Mouse (Mus musculus): ENCODE results near the gene Ppm1f. TPM values are rescaled to one million over a fixed set of nuclear protein-coding genes. Genes with fewer than 3 reads are reported as not detected.

Ppm1f gene
- total and polyA plus RNA-seq, 3 experiments, result 37.7 to 47.5 (median 43.2) TPM

- Histone ChIP-seq H3K27me3 (replicated peaks) (peaks cover 18% of the 10 kb centered on the region), H3K4me2 (ENCODE audit: insufficient read depth, low read depth, poor library complexity, severe bottlenecking) (no peak overlapping the region), H3K9ac (ENCODE audit: insufficient read depth, low read depth) (no peak overlapping the region), H3K4me3 (replicated peaks in 1 of 3; ENCODE audit: low read depth in 2 of 3, low read length in 2 of 3, poor library complexity in 1 of 3) (no peak overlapping the region), H3K36me3 (replicated peaks in 1 of 2; ENCODE audit: control insufficient read depth in 1 of 2, insufficient read depth in 1 of 2, low read length in 1 of 2) (no peaks in the 10 kb centered on the region), H3K4me1 (ENCODE audit: control insufficient read depth in 1 of 2, insufficient read depth in 2 of 2) (no peaks in the 10 kb centered on the region), H3K79me2 (replicated peaks; ENCODE audit: control insufficient read depth, extremely low read depth, insufficient read depth, poor library complexity, severe bottlenecking) (no peaks in the 10 kb centered on the region), H3K27ac (ENCODE audit: insufficient read depth, low read depth) (no peak overlapping the region), H3K9me3 (replicated peaks; ENCODE audit: low read length) (no peaks in the 10 kb centered on the region)
- TF ChIP-seq ZMIZ1 (IDR thresholded peaks at IDR 0.05; ENCODE audit: low read depth, low read length), result no peak
- no peak for TF ChIP-seq NRF1 (IDR thresholded peaks at IDR 0.05; ENCODE audit: low read depth, low read length)
- no peak for TF ChIP-seq USF1 (IDR thresholded peaks at IDR 0.05; ENCODE audit: low read depth, low read length)
- TF ChIP-seq BHLHE40 (IDR thresholded peaks at IDR 0.05; ENCODE audit: low read depth, low read length), result no peak
- TF ChIP-seq POLR2AphosphoS2 (IDR thresholded peaks at IDR 0.05; ENCODE audit: low read depth, low read length), result no peak
- dilution Hi-C loops (cut with MboI; ENCODE audit: extremely low pct_ligation_motif_present, extremely low pct_unique_long_range_greater_than_20kb, low sequenced_read_pairs), result no loop called here
- DNase-seq (ENCODE audit: extremely low read depth), result no peak
- in situ Hi-C loops (cut with MboI; ENCODE audit: low pct_ligation_motif_present, low pct_unique_long_range_greater_than_20kb, low sequenced_read_pairs), result no loop called here
These were observed 39.4 kb upstream of the Ppm1f start for GRCm38 (mm10) chr16:16856731-16857476.

DNA sequence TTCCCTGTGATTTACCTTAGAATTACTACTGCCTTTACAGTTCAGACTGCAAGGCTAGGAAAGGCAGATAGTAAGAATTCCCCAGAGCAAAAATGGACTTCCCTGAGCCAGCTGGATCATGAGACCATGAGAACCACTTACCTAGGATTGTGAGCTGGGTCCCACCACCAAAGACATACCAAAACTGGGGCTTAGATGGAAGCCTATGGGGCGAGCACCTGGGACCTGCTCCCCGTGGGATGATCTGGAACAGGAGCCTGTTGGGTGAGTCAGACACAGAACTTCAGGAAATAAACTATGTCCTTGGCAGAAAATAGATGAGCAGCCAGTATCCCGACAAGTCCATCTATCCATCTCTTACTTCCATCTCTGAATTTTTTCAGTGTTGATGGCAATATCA lies 34.0 kb upstream of the Ppm1f start:
- in situ Hi-C loops (cut with MboI; ENCODE audit: low pct_ligation_motif_present, low pct_unique_long_range_greater_than_20kb, low sequenced_read_pairs) (loop anchor here (5.0 kb wide), 1 partner anchor 35 kb away; the partner anchor contains the start of gene Ppm1f), dilution Hi-C loops (cut with MboI; ENCODE audit: extremely low pct_ligation_motif_present, extremely low pct_unique_long_range_greater_than_20kb, low sequenced_read_pairs) (no loop called here)
- Histone ChIP-seq H3K4me2 (ENCODE audit: insufficient read depth, low read depth, poor library complexity, severe bottlenecking) (no peak overlapping the region), H3K9me3 (replicated peaks; ENCODE audit: low read length) (no peaks in the 10 kb centered on the region), H3K27me3 (replicated peaks) (peaks cover 27% of the 10 kb centered on the region), H3K4me3 (replicated peaks in 1 of 3; ENCODE audit: low read depth in 2 of 3, low read length in 2 of 3, poor library complexity in 1 of 3) (no peak overlapping the region), H3K4me1 (ENCODE audit: control insufficient read depth in 1 of 2, insufficient read depth in 2 of 2) (peaks cover 0 to 30% of the 10 kb centered on the region in 2 experiments; a peak in 2 of 4 replicates), H3K27ac (ENCODE audit: insufficient read depth, low read depth) (no peak overlapping the region), H3K9ac (ENCODE audit: insufficient read depth, low read depth) (no peak overlapping the region), H3K79me2 (replicated peaks; ENCODE audit: control insufficient read depth, extremely low read depth, insufficient read depth, poor library complexity, severe bottlenecking) (no peaks in the 10 kb centered on the region), H3K36me3 (replicated peaks in 1 of 2; ENCODE audit: control insufficient read depth in 1 of 2, insufficient read depth in 1 of 2, low read length in 1 of 2) (no peaks in the 10 kb centered on the region)
- DNase-seq (ENCODE audit: extremely low read depth), result no peak
- no peak for TF ChIP-seq NRF1 (IDR thresholded peaks at IDR 0.05; ENCODE audit: low read depth, low read length)
- no peak for TF ChIP-seq MEF2A (IDR thresholded peaks at IDR 0.05; ENCODE audit: borderline replicate concordance, low read depth, low read length)
- no peak for TF ChIP-seq JUN (IDR thresholded peaks at IDR 0.05; ENCODE audit: insufficient read depth, low read depth, low read length)
- TF ChIP-seq MAZ (IDR thresholded peaks at IDR 0.05; ENCODE audit: low read depth, low read length), result no peak

GRCm38 (mm10) chr16:16863978-16864377 lies 32.3 kb upstream of the Ppm1f start, which contains the start of gene Igll1:
Igll1 (minus strand) TSS chr16:16863985.
- dilution Hi-C loops (cut with MboI; ENCODE audit: extremely low pct_ligation_motif_present, extremely low pct_unique_long_range_greater_than_20kb, low sequenced_read_pairs) (no loop called here), in situ Hi-C loops (cut with MboI; ENCODE audit: low pct_ligation_motif_present, low pct_unique_long_range_greater_than_20kb, low sequenced_read_pairs) (loop anchor here (5.0 kb wide), 1 partner anchor 33 kb away; the partner anchor contains the start of gene Ppm1f)
- H3K36me3 ChIP-seq (replicated peaks in 1 of 2; ENCODE audit: control insufficient read depth in 1 of 2, insufficient read depth in 1 of 2, low read length in 1 of 2), result no peaks in the 10 kb centered on the region

More at GRCm38 (mm10) chr16:16863978-16864377, 32.3 kb upstream of the Ppm1f start, which contains the start of gene Igll1:
- TF ChIP-seq CHD1 (IDR thresholded peaks at IDR 0.05; ENCODE audit: low read depth, low read length) (no peak), EP300 (IDR thresholded peaks at IDR 0.05; ENCODE audit: low read length) (peak; percentile 12; the same call in 1 of the 2 replicates)
- Histone ChIP-seq H3K9ac (ENCODE audit: insufficient read depth, low read depth) (no peak within 1 kb of the TSS), H3K27me3 (replicated peaks) (peaks cover 25% of the 10 kb centered on the region), H3K4me3 (replicated peaks in 1 of 3; ENCODE audit: low read depth in 2 of 3, low read length in 2 of 3, poor library complexity in 1 of 3) (no peak within 1 kb of the TSS), H3K4me2 (ENCODE audit: insufficient read depth, low read depth, poor library complexity, severe bottlenecking) (no peak within 1 kb of the TSS), H3K27ac (ENCODE audit: insufficient read depth, low read depth) (no peak within 1 kb of the TSS), H3K79me2 (replicated peaks; ENCODE audit: control insufficient read depth, extremely low read depth, insufficient read depth, poor library complexity, severe bottlenecking) (no peaks in the 10 kb centered on the region), H3K9me3 (replicated peaks; ENCODE audit: low read length) (no peaks in the 10 kb centered on the region), H3K4me1 (ENCODE audit: control insufficient read depth in 1 of 2, insufficient read depth in 2 of 2) (peaks cover 0 to 33% of the 10 kb centered on the region in 2 experiments; a peak in 2 of 4 replicates)
- DNase-seq (ENCODE audit: extremely low read depth), result no peak
